Mouse (Mus musculus): Measurements from ENCODE around the gene Eif4g3.

- TF ChIP-seq POLR2A (IDR thresholded peaks at IDR 0.05; ENCODE audit: insufficient read depth, low read depth, low read length) (no peak), CTCF (IDR thresholded peaks at IDR 0.05) (no peak), EP300 (IDR thresholded peaks at IDR 0.05; ENCODE audit: insufficient read depth, low read depth, low read length) (no peak)
These were observed 172.0 kb downstream of the Eif4g3 start for GRCm38 (mm10) chr4:138164860-138165259.
